Mouse (Mus musculus) E14TG2a.4 (cell line): ENCODE data around the gene Pde12.

Experiments
- H3K27me3 ChIP-seq: 2 replicates; pipeline ENCODE4 v1.6.1; 2014; ENCODE audit warnings: low read length, control low read depth; ENCODE audit not compliant: insufficient read depth
- H3K36me3 ChIP-seq: 2 replicates; pipeline ENCODE4 v1.6.1; 2014; ENCODE audit warnings: low read length, control low read depth; ENCODE audit not compliant: insufficient read depth
- H3K4me1 ChIP-seq: replicated peaks from 2 replicates; pipeline ENCODE4 v1.6.1; 2014; ENCODE audit warnings: low read depth, low read length, control low read depth
- H3K4me3 ChIP-seq: replicated peaks from 2 replicates; pipeline ENCODE4 v1.5.1; 2014; ENCODE audit warnings: mild to moderate bottlenecking, low read length
- H3K9me3 ChIP-seq: 2 replicates; pipeline ENCODE4 v1.6.1; 2014; ENCODE audit warnings: low read length, control low read depth
- CTCF ChIP-seq: conservative IDR thresholded peaks from 2 replicates; pipeline ENCODE4 v1.5.1; 2014; ENCODE audit warnings: low read length
- NANOG ChIP-seq: IDR thresholded peaks from 2 replicates; pipeline ENCODE4 v1.6.1; 2014; ENCODE audit warnings: borderline replicate concordance, low read length, mixed read lengths
- POU5F1 ChIP-seq: IDR thresholded peaks from 2 replicates; pipeline ENCODE4 v1.6.1; 2014; ENCODE audit warnings: low read length, borderline replicate concordance

Pde12 gene

DNA sequence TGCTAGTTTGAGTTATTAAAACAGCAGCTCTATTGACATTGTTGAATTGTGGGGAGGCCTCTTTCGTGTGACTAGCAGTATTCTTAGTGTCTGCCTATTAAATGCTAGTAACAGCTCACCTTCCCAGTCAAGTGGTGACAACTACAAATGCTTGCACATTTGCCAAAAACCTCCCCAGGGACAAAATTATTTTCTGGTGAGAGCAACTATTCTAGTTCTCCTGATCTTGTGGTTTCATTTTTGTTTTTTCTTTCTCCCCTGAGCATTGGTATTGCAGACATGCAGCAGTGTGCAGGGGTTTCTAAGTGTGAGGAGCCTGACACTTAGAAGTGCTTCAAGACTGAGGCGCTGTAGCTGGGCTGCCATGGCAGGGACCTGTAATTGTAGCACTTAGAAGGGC, 21.9 kb downstream of the Pde12 start:
- Histone ChIP-seq H3K4me1 (peaks cover 21% of the 10 kb centered on the region), H3K36me3 (peaks cover 47% of the 10 kb centered on the region), H3K27me3 (no peaks in the 10 kb centered on the region), H3K4me3 (no peak overlapping the region), H3K9me3 (no peaks in the 10 kb centered on the region)
- TF ChIP-seq NANOG (no peak), POU5F1 (no peak), CTCF (no peak)

DNA sequence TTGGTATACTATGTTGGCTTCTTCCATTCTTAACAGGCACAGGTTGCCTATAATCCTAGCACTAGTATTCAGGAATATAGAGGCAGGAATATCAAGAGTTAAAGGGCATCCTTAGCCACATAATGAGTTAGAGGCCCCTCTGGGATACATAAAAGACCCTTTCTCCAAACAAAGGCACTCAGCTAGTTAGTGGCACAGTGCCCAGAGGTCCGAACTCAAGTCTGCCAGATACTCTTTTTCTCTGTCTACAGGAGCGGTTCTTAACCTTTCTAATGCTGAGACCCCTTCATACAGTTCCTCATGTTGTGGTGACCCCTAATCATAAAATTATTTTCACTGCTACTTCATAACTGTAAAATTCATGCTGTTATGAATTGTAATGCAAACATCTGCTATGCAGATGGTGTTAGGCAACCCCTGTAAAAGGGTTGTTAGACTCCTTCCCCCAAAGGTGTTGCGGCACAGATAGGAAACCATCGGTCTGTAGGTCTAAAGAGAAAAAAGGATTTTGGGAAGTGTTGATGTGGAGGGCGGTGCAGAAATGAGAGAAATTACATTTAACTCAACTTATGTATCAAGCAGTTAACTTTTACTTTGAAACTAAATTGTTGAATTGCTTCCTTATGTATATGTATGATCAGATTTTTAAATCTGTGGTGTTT, 23.6 kb downstream of the Pde12 start:
- Histone ChIP-seq H3K4me3 (no peak overlapping the region), H3K4me1 (peaks cover 17% of the 10 kb centered on the region), H3K27me3 (no peaks in the 10 kb centered on the region), H3K36me3 (peaks cover 37% of the 10 kb centered on the region), H3K9me3 (no peaks in the 10 kb centered on the region)
- TF ChIP-seq NANOG (no peak), CTCF (no peak), POU5F1 (no peak)

DNA sequence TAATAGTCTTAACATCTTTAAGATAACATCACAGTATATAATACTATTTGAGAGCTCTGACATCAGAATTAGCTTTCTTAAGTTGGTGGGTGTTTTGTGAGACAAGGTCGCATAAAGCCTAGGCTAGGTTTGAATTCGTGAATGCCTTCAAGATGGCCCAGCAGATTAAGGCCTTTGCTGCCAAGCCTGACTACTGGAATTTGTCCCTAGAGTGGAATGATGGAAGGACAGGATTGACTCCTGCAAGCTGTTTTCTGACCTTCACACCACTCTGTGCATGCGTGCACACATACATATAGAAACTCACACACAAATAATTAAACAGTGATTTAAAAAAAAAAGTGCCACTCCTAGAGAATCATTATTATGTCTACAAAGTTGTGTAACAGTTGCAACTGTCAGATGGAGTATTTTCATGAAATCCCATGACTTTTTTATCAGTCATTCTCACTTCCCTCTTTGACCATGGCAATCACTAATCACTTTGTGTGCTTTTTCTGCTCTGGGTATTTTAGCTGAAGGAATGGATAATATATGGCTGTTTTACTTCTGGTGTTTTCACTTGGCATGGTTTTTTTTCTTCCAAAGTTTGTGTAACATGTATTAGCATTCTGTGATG, 26.6 kb downstream of the Pde12 start:
- Histone ChIP-seq H3K36me3 (peaks cover 21% of the 10 kb centered on the region), H3K4me3 (no peak overlapping the region), H3K27me3 (no peaks in the 10 kb centered on the region), H3K9me3 (no peaks in the 10 kb centered on the region), H3K4me1 (peaks cover 29% of the 10 kb centered on the region)
- TF ChIP-seq NANOG = no peak
- TF ChIP-seq CTCF = no peak
- TF ChIP-seq POU5F1 = no peak

DNA sequence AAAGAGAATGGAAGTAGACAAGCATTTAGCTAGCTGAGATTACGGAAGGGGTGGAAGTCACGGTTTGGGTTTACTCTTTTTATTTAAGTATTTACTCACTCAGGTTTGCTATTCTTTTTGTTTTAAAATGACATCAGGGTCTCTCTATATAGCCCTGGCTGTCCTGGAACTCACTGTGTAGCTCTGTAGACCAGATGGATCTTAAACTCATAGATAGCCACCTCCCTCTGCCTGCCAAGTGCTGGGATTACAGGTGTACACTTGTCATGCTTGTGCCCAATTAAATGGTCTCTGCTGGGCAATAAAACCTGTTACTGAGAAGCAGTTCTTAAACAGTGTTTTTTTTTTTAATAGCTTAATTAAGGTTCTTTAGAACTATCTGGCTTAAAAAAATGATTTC, 29.7 kb downstream of the Pde12 start:
- peak overlapping the region; percentile 95 for H3K4me3 ChIP-seq
- no peaks in the 10 kb centered on the region for H3K27me3 ChIP-seq
- H3K4me1 ChIP-seq = peaks cover 35% of the 10 kb centered on the region
- no peaks in the 10 kb centered on the region for H3K36me3 ChIP-seq
- H3K9me3 ChIP-seq = no peaks in the 10 kb centered on the region
- TF ChIP-seq NANOG = no peak
- no peak for TF ChIP-seq CTCF
- TF ChIP-seq POU5F1 = no peak

DNA sequence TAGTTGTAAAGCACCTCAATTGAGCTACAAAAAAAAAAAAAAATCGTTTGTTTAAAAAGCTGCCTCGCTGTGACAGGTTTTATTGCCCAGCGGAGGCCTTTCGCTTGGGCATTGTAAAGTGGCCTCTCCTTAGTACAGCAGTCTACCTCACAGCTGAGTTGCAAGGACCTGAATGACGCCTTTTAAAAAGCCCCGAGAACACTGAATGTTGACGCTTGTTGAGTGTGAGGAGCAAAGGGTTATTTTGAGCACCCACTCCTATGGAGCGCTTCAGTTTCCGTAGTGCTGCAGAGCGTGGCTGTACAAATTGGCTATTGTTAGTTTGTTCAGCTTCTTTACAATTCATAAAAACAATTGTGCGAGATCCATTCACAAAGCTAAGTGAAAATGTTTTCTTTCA, 30.4 kb downstream of the Pde12 start:
- Histone ChIP-seq H3K27me3 (no peaks in the 10 kb centered on the region), H3K9me3 (no peaks in the 10 kb centered on the region), H3K36me3 (no peaks in the 10 kb centered on the region), H3K4me1 (peaks cover 33% of the 10 kb centered on the region), H3K4me3 (peak overlapping the region; percentile 95)
- TF ChIP-seq CTCF (no peak), NANOG (no peak), POU5F1 (no peak)

DNA sequence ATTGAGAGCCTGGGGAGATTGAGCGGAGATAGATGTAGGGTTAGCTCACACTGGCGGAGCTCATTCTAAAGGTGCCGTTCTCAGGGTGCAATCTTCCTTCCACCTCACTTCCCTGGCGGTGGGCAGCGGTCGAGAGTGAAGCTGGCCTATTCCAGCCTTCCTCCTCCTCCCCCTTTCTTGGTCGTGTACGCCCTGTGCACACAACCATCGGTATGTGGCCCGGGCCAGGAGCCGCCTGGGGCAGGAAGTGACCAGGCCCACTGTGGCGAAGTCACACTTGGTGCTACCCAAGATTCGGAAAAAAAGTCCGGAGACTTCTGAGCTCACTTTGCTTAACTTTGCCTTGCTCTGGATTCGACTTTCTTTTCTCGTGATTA, 31.0 kb downstream of the Pde12 start:
- H3K4me3 ChIP-seq = peak overlapping the region; percentile 95
- peaks cover 31% of the 10 kb centered on the region for H3K4me1 ChIP-seq
- H3K27me3 ChIP-seq = no peaks in the 10 kb centered on the region
- H3K36me3 ChIP-seq = no peaks in the 10 kb centered on the region
- TF ChIP-seq POU5F1 (no peak), NANOG (no peak), CTCF (no peak)
- H3K9me3 ChIP-seq = no peaks in the 10 kb centered on the region

DNA sequence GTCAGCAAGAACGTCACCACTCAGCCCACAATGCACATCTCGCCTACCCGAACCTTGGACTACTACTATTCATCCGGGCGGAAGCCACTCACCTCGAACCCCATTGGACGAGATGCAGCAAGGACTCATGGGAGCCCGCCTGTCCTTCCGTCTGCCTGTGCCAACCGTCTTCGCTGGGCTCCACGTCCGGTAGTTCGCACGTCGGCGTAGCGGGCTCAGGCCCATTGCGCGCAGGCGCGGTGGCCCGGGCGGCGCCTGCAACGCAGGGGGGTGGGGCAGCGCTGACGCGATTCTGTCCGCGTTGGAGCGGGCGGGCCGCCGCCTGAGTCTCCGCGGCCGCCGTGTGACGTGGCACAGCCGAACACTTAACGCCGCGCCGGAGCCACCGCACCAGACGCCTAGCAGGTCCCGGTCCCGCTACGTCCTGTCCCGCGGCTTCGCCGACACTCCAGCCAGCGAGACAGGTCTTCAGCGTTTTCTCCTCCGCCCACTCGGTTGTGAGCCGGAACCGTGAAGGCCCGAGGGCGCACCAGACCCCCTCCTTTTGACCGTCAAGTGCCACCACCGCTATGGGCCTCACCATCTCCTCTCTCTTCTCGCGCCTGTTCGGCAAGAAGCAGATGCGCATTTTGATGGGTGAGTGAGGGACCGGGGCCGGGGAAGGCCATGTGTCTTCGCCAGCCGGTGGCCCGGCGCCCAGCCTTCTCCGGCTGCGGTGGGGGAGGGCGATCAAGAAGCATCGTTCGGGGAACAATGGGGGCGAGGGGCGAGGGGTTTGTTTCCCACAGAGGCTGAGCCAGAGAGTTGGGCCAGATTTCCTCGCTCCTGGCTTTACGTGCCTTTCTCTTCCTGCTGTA, 31.6 kb downstream of the Pde12 start, which contains the start of gene Arf4:
TSS of gene Arf4 (plus strand) at position 224 of the 857 bp plus-strand sequence.
- Histone ChIP-seq H3K27me3 (no peaks in the 10 kb centered on the region), H3K9me3 (no peaks in the 10 kb centered on the region), H3K4me1 (peaks cover 31% of the 10 kb centered on the region), H3K36me3 (no peaks in the 10 kb centered on the region), H3K4me3 (peak within 1 kb of the TSS; percentile 95)
- TF ChIP-seq CTCF (no peak), NANOG (no peak), POU5F1 (no peak)

DNA sequence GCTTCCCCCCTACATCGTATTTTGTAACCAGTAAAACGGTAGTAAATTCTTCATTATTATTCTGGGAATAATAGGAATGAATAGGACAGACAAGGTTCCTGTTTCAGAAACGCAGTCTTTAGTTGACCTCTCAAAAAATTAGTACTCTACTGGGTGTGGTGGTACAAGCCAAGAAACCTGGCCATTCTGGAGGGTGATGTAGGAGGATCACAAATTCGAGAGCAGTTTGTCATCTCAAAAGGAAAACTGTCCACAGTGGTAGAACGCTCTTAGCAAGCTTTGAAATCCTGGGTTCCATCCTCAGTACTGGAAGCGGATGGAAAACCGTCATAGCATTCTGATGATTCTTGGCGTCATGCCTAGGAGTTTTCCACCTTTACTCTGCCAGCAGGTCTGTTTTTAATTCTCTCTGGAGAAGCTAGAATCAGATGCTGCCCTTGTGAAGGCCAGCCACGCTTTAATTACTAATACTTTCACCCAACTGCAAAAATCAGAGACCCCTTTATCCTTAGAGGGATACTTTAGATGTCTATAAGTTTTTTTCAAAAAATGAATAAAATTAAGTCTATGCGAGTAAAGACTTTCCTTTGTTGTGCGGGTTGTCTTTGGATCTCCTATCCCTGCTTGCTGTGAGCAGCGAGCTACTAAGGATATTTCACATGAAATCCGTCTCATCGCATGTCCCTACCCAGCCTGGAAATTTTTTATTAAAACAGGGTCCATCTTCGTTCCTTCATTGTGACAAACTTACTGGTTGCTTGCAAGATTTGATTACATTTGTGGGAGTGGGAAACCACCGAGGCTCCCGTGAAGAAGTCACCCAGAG, 32.4 kb downstream of the Pde12 start:
- Histone ChIP-seq H3K9me3 (no peaks in the 10 kb centered on the region), H3K4me3 (peak overlapping the region; percentile 95), H3K36me3 (peaks cover 5% of the 10 kb centered on the region; the same call in 1 of the 2 replicates), H3K27me3 (no peaks in the 10 kb centered on the region), H3K4me1 (peaks cover 31% of the 10 kb centered on the region)
- TF ChIP-seq POU5F1 (no peak), NANOG (no peak), CTCF (no peak)
